Mouse (Mus musculus) erythroblast, embryonic 14.5 days (primary cell): ENCODE measurements around the gene Sowahd.

Source experiments
- GATA1 ChIP-seq: IDR thresholded peaks from 2 replicates; pipeline ENCODE4 v1.6.1; 2012; ENCODE audit warnings: low read length, inconsistent platforms, mixed read lengths
- TAL1 ChIP-seq: IDR thresholded peaks from 3 replicates; pipeline ENCODE4 v1.6.1; 2012; ENCODE audit warnings: low read length, inconsistent platforms, mixed read lengths

- no peak for TF ChIP-seq GATA1
- no peak for TF ChIP-seq TAL1
These were observed 37.0 kb downstream of the Sowahd start for GRCm38 (mm10) chrX:37085665-37086064.
